Mouse (Mus musculus): Measurements from ENCODE around the gene Slc12a5. TPM values are rescaled to one million over a fixed set of nuclear protein-coding genes. Genes with fewer than 3 reads are reported as not detected.

Gene Slc12a5
- total and polyA plus RNA-seq, 3 experiments, result 0.72 to 1.4 (median 0.82) TPM

DNA sequence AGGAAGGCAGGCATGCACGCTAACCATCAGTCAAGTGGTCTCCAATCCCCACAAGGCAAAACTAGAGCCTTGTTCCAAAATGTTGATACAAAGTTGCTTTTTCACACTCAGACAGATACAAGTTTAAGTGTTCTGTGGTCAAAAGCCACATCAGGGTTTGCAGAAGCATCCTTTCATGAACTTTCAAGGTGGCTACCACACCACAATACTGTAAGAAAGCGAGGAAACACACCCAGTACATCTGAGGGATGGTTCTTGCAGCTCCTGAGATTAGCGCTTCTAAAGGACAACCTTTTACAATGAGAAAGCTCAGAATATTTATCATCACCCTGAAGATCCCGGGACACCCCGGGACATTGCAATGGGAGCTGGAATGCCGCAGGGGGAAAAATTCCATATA lies 72.7 kb downstream of the Slc12a5 start:
- Histone ChIP-seq H3K9me3 (replicated peaks) (no peaks in the 10 kb centered on the region), H3K27me3 (ENCODE audit: insufficient read depth, low read length) (peaks cover 12% of the 10 kb centered on the region), H3K4me1 (ENCODE audit: insufficient read depth, low read depth, low read length) (peaks cover 16% of the 10 kb centered on the region), H3K4me3 (ENCODE audit: low read depth, low read length) (peak overlapping the region; percentile 93), H3K36me3 (replicated peaks) (peaks cover 15% of the 10 kb centered on the region)
- no peak for TF ChIP-seq POLR2AphosphoS5 (IDR thresholded peaks at IDR 0.05; ENCODE audit: insufficient replicate concordance, low read depth, low read length)
- TF ChIP-seq GATA2 (IDR thresholded peaks at IDR 0.05; ENCODE audit: borderline replicate concordance, low read depth, low read length), result no peak
- no peak for TF ChIP-seq TAL1 (conservative IDR thresholded peaks at IDR 0.05; ENCODE audit: low read depth, low read length)
- TF ChIP-seq GATA1 (IDR thresholded peaks at IDR 0.05; ENCODE audit: borderline replicate concordance, low read length), result no peak
- TF ChIP-seq CTCF (IDR thresholded peaks at IDR 0.05; ENCODE audit: low read depth, low read length), result no peak
- DNase-seq (ENCODE audit: low spot score) (no peak), ATAC-seq (ENCODE audit: extremely low read depth, insufficient number of reproducible peaks, low FRiP score, poor library complexity, severe bottlenecking) (no peak)

DNA sequence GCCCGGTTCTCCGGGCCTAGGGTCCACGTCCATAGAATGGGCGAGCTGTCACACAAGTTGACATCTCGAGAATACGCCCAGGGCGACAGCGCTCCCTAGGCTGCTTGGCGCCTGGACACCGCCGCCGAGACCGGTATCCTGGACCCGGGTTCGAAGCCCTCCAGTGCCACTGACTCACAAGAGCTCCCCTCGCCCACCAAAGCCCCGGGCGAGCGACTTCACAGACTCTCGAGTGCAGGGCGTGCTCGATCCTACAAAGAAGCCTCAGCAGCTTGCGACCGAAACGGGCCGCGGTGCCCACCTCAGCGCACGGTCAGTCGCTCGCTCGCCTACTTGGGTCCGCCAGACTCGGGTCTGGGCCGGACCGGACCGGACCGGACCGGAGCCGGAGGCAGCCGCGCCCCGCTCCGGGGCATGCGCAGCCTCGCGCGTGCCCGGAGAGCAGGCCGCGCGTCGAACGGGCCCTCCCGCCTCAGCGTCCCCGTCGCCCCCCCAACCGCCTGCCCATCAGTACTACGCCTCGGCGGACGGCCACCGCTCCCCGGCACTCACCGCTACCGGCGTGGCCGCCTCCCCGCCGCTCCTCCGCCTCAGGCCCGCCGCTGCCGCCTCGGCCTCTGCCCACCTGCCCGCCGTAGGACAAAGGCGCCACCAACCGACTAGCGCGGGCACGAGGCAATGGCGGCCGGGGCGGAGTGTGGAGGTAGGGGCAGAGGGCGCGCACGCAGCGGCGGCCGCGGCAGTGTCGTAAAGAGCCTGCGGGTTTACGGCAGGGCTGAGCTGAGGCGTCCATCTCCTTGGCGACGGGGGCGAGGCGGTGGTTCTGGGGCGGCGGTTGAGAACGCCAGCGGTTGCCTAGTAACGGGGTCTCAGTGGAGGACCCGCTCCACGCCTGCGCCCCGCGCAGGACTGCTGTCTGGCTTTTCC lies 73.8 kb downstream of the Slc12a5 start, which contains the start of gene Ncoa5:
TSS of gene Ncoa5 (minus strand) at position 737 of the 927 bp plus-strand sequence.
- Histone ChIP-seq H3K9me3 (replicated peaks) (no peaks in the 10 kb centered on the region), H3K4me1 (ENCODE audit: insufficient read depth, low read depth, low read length) (peaks cover 12% of the 10 kb centered on the region), H3K4me3 (ENCODE audit: low read depth, low read length) (peak within 1 kb of the TSS; percentile 93), H3K27me3 (ENCODE audit: insufficient read depth, low read length) (peaks cover 19% of the 10 kb centered on the region), H3K36me3 (replicated peaks) (peaks cover 10% of the 10 kb centered on the region)
- TF ChIP-seq CTCF (IDR thresholded peaks at IDR 0.05; ENCODE audit: low read depth, low read length) (no peak), GATA2 (IDR thresholded peaks at IDR 0.05; ENCODE audit: borderline replicate concordance, low read depth, low read length) (no peak), GATA1 (IDR thresholded peaks at IDR 0.05; ENCODE audit: borderline replicate concordance, low read length) (no peak), TAL1 (conservative IDR thresholded peaks at IDR 0.05; ENCODE audit: low read depth, low read length) (no peak), POLR2AphosphoS5 (IDR thresholded peaks at IDR 0.05; ENCODE audit: insufficient replicate concordance, low read depth, low read length) (no peak)
- ATAC-seq (ENCODE audit: extremely low read depth, insufficient number of reproducible peaks, low FRiP score, poor library complexity, severe bottlenecking), result peak; percentile 93
- peak; percentile 91 for DNase-seq (ENCODE audit: low spot score)

GRCm38 (mm10) chr2:165035058-165035431 lies 74.4 kb downstream of the Slc12a5 start:
- no peak for ATAC-seq (ENCODE audit: extremely low read depth, insufficient number of reproducible peaks, low FRiP score, poor library complexity, severe bottlenecking)
- TF ChIP-seq TAL1 (conservative IDR thresholded peaks at IDR 0.05; ENCODE audit: low read depth, low read length) (no peak), CTCF (IDR thresholded peaks at IDR 0.05; ENCODE audit: low read depth, low read length) (no peak), POLR2AphosphoS5 (IDR thresholded peaks at IDR 0.05; ENCODE audit: insufficient replicate concordance, low read depth, low read length) (no peak), GATA2 (IDR thresholded peaks at IDR 0.05; ENCODE audit: borderline replicate concordance, low read depth, low read length) (no peak), GATA1 (IDR thresholded peaks at IDR 0.05; ENCODE audit: borderline replicate concordance, low read length) (no peak)
- H3K4me3 ChIP-seq (ENCODE audit: low read depth, low read length), result peak overlapping the region; percentile 93

DNA sequence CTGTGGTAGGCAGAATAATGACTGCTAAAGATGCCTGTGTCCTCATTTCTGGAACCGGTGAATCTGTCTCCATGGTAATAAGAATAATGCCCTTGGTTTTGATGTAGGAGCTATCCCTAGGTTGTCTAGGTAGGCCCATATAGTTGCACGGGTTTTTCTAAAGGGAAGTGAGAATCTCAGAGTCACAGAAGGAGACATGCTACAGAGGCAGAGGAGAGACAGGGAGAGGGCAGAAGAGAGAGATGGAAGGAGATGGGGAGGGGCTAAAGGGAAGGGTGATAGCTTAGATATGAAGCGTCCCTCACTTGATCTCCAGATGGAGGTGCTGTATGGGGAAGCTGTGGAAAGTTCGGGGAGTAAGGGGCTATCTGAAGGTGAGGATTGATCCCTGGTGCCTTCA lies 76.8 kb downstream of the Slc12a5 start:
- Histone ChIP-seq H3K27me3 (ENCODE audit: insufficient read depth, low read length) (peaks cover 25% of the 10 kb centered on the region), H3K9me3 (replicated peaks) (no peaks in the 10 kb centered on the region), H3K4me3 (ENCODE audit: low read depth, low read length) (no peak overlapping the region), H3K4me1 (ENCODE audit: insufficient read depth, low read depth, low read length) (peaks cover 12% of the 10 kb centered on the region), H3K36me3 (replicated peaks) (peaks cover 3% of the 10 kb centered on the region)
- TF ChIP-seq GATA2 (IDR thresholded peaks at IDR 0.05; ENCODE audit: borderline replicate concordance, low read depth, low read length) (no peak), POLR2AphosphoS5 (IDR thresholded peaks at IDR 0.05; ENCODE audit: insufficient replicate concordance, low read depth, low read length) (no peak), TAL1 (conservative IDR thresholded peaks at IDR 0.05; ENCODE audit: low read depth, low read length) (no peak), CTCF (IDR thresholded peaks at IDR 0.05; ENCODE audit: low read depth, low read length) (no peak), GATA1 (IDR thresholded peaks at IDR 0.05; ENCODE audit: borderline replicate concordance, low read length) (no peak)
- ATAC-seq (ENCODE audit: extremely low read depth, insufficient number of reproducible peaks, low FRiP score, poor library complexity, severe bottlenecking) (no peak), DNase-seq (ENCODE audit: low spot score) (no peak)

More at GRCm38 (mm10) chr2:165035058-165035431, 74.4 kb downstream of the Slc12a5 start:
- DNase-seq (ENCODE audit: low spot score), result no peak
- Histone ChIP-seq H3K27me3 (ENCODE audit: insufficient read depth, low read length) (peaks cover 25% of the 10 kb centered on the region), H3K4me1 (ENCODE audit: insufficient read depth, low read depth, low read length) (peaks cover 12% of the 10 kb centered on the region), H3K36me3 (replicated peaks) (peaks cover 10% of the 10 kb centered on the region), H3K9me3 (replicated peaks) (no peaks in the 10 kb centered on the region)

GRCm38 (mm10) chr2:165042126-165042525 lies 81.5 kb downstream of the Slc12a5 start:
- DNase-seq (ENCODE audit: low spot score) (no peak), ATAC-seq (ENCODE audit: extremely low read depth, insufficient number of reproducible peaks, low FRiP score, poor library complexity, severe bottlenecking) (no peak)
- H3K27me3 ChIP-seq (ENCODE audit: insufficient read depth, low read length), result peaks cover 30% of the 10 kb centered on the region
- H3K4me1 ChIP-seq (ENCODE audit: insufficient read depth, low read depth, low read length), result 0 out of 2 replicates have a peak, but pooled peaks cover under 1% of the 10 kb centered on the region
- H3K36me3 ChIP-seq (replicated peaks), result no peaks in the 10 kb centered on the region
- no peak overlapping the region for H3K4me3 ChIP-seq (ENCODE audit: low read depth, low read length)
- no peaks in the 10 kb centered on the region for H3K9me3 ChIP-seq (replicated peaks)
- TF ChIP-seq GATA1 (IDR thresholded peaks at IDR 0.05; ENCODE audit: borderline replicate concordance, low read length), result no peak
- no peak for TF ChIP-seq GATA2 (IDR thresholded peaks at IDR 0.05; ENCODE audit: borderline replicate concordance, low read depth, low read length)

DNA sequence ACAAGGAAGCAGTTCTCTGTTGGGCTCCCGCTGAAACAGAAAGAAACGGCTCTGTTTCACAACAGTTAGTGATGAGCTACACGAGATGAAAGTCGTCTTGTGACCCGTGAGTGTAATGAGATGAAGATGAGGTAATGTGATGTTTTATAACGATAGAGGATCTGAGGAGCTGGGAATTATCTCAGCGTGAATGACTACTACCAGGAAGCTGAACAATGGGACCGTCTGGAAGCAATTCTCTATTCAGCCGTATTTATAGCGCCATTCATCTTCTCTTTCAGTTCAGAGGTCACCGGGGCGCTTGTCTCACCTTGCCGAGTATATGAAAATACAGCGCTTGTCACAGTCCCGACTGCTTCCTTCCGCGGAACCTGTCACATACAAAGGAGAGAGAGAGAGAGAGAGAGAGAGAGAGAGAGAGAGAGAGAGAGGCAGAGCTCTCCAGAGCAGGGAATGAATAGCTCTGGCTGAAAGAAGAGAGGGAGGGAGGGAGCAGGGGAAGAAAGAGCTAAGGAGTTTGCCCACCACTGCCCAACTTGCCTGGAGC lies 82.6 kb downstream of the Slc12a5 start:
- no peak overlapping the region for H3K4me3 ChIP-seq (ENCODE audit: low read depth, low read length)
- no peak for ATAC-seq (ENCODE audit: extremely low read depth, insufficient number of reproducible peaks, low FRiP score, poor library complexity, severe bottlenecking)

More for the DNA sequence above, 82.6 kb downstream of the Slc12a5 start:
- DNase-seq (ENCODE audit: low spot score), result no peak
- Histone ChIP-seq H3K36me3 (replicated peaks) (no peaks in the 10 kb centered on the region), H3K9me3 (replicated peaks) (no peaks in the 10 kb centered on the region), H3K27me3 (ENCODE audit: insufficient read depth, low read length) (peaks cover 28% of the 10 kb centered on the region), H3K4me1 (ENCODE audit: insufficient read depth, low read depth, low read length) (no peaks in the 10 kb centered on the region)
- no peak for TF ChIP-seq CTCF (IDR thresholded peaks at IDR 0.05; ENCODE audit: low read depth, low read length)
- no peak for TF ChIP-seq GATA2 (IDR thresholded peaks at IDR 0.05; ENCODE audit: borderline replicate concordance, low read depth, low read length)
- TF ChIP-seq TAL1 (conservative IDR thresholded peaks at IDR 0.05; ENCODE audit: low read depth, low read length), result no peak
- no peak for TF ChIP-seq POLR2AphosphoS5 (IDR thresholded peaks at IDR 0.05; ENCODE audit: insufficient replicate concordance, low read depth, low read length)
- TF ChIP-seq GATA1 (IDR thresholded peaks at IDR 0.05; ENCODE audit: borderline replicate concordance, low read length), result no peak

All from G1E (cell line).